Mouse (Mus musculus) urinary bladder, adult 2 months (tissue): ENCODE measurements at regions not wholly inside any gene's neighbourhood (a gene's known extent, or its start where the extent isn't known, plus 50 kb on each side); places are given as distances from the start of the nearest gene placed in this dataset.

Experiments
- DNase-seq: peaks from one replicate; pipeline ENCODE4 v3.0.0; 2022; ENCODE audit warnings: low spot score

- DNase-seq, result no peak
These were observed 558.0 kb downstream of the Ebf1 start for GRCm38 (mm10) chr11:45174811-45175798.

GRCm38 (mm10) chr11:45176971-45177370 lies 559.9 kb downstream of the Ebf1 start:
- DNase-seq, result no peak

- no peak for DNase-seq
These were observed 560.9 kb downstream of the Ebf1 start for GRCm38 (mm10) chr11:45178036-45178435.

- DNase-seq, result no peak
These were observed 561.9 kb downstream of the Ebf1 start for GRCm38 (mm10) chr11:45179019-45179418.

- no peak for DNase-seq
These were observed 573.7 kb downstream of the Ebf1 start for GRCm38 (mm10) chr11:45190601-45191370.

- DNase-seq, result no peak
These were observed 574.5 kb downstream of the Ebf1 start for GRCm38 (mm10) chr11:45191392-45192189.

- DNase-seq, result no peak
These were observed 576.2 kb downstream of the Ebf1 start for GRCm38 (mm10) chr11:45193319-45193718.

- DNase-seq, result no peak
These were observed 582.4 kb downstream of the Ebf1 start for GRCm38 (mm10) chr11:45199520-45199919.

GRCm38 (mm10) chr11:45200714-45201405 lies 583.7 kb downstream of the Ebf1 start:
- DNase-seq, result no peak

GRCm38 (mm10) chr11:45203446-45203845 lies 586.3 kb downstream of the Ebf1 start:
- DNase-seq, result no peak

GRCm38 (mm10) chr11:45206611-45207525 lies 589.8 kb downstream of the Ebf1 start:
- DNase-seq, result no peak

GRCm38 (mm10) chr11:45214096-45214495 lies 597.0 kb downstream of the Ebf1 start:
- no peak for DNase-seq

- DNase-seq, result no peak
These were observed 599.9 kb downstream of the Ebf1 start for GRCm38 (mm10) chr11:45216942-45217474.

- no peak for DNase-seq
These were observed 602.1 kb downstream of the Ebf1 start for GRCm38 (mm10) chr11:45219239-45219638.

- DNase-seq, result no peak
These were observed 604.9 kb downstream of the Ebf1 start for GRCm38 (mm10) chr11:45222021-45222420.

GRCm38 (mm10) chr11:45235476-45236412 lies 616.1 kb upstream of the Clint1 start:
- no peak for DNase-seq

- DNase-seq, result no peak
These were observed 614.8 kb upstream of the Clint1 start for GRCm38 (mm10) chr11:45237056-45237455.

- no peak for DNase-seq
These were observed 612.8 kb upstream of the Clint1 start for GRCm38 (mm10) chr11:45239044-45239443.

- no peak for DNase-seq
These were observed 611.4 kb upstream of the Clint1 start for GRCm38 (mm10) chr11:45240419-45240818.
